Mouse (Mus musculus): ENCODE data around the gene Pitpnm1.

DNA sequence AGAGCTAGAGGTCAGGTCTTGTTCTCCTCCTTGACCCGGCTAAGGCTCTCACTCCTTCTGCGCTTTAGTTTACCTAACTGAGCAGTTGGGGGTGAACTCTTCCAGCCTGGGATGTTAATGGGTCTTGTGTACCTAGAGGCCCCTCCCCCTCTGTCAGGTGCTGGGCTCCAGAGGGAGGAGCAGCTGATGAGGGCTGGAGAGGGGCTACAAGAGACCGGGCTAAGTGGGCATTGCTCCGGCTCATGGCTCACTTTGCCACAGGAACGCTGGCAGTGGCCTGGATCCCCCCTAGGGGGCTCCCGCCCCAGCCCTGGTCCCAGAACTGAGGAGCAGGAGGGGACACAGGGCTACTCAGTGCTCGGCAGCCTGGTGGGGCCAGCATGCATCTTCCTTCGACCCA, 16.0 kb upstream of the Pitpnm1 start:
- TF ChIP-seq USF1 (IDR thresholded peaks at IDR 0.05; ENCODE audit: low read depth, low read length) = no peak
- TF ChIP-seq ZMIZ1 (IDR thresholded peaks at IDR 0.05; ENCODE audit: low read depth, low read length) = no peak
- no peak for TF ChIP-seq MAFK (IDR thresholded peaks at IDR 0.05; ENCODE audit: insufficient replicate concordance, low read length)
- TF ChIP-seq CTCF (conservative IDR thresholded peaks at IDR 0.05 in 1 of 2, IDR thresholded peaks at IDR 0.05 in 1 of 2; ENCODE audit: low read depth in 2 of 2, low read length in 2 of 2) = no peak
- no peak for TF ChIP-seq EP300 (IDR thresholded peaks at IDR 0.05; ENCODE audit: low read length)
- no peak for TF ChIP-seq UBTF (IDR thresholded peaks at IDR 0.05; ENCODE audit: low read depth, low read length)
- no peak for TF ChIP-seq HCFC1 (IDR thresholded peaks at IDR 0.05; ENCODE audit: low read depth, low read length)
- TF ChIP-seq TBP (conservative IDR thresholded peaks at IDR 0.05; ENCODE audit: low read depth, low read length) = no peak
- no peak for TF ChIP-seq MXI1 (IDR thresholded peaks at IDR 0.05; ENCODE audit: low read depth, low read length)
- TF ChIP-seq POLR2A (IDR thresholded peaks at IDR 0.05; ENCODE audit: low read depth, low read length) = no peak
